Mouse (Mus musculus) heart, postnatal 0 days (tissue): ENCODE data around the gene Jam2. TPM values are rescaled to one million over a fixed set of nuclear protein-coding genes. Genes with fewer than 3 reads are reported as not detected.

Experiments
- ATAC-seq: fragments of 200-750 bp; cut with Nextera tagmentation; 2 replicates; pipeline ENCODE4 v1.8.0; 2017; ENCODE audit warnings: low read depth, moderate number of reproducible peaks, moderate library complexity; ENCODE audit not compliant: insufficient read depth
- DNase-seq: peaks from one replicate; pipeline ENCODE4 v3.0.0-alpha.2; 2016; ENCODE audit warnings: low spot score
- H3K27ac ChIP-seq: fragments of 300-500 bp; sonication (generic); 2 replicates; pipeline ENCODE4 v1.5.1; 2014; ENCODE audit warnings: low read depth, mild to moderate bottlenecking
- H3K27me3 ChIP-seq: fragments of 300-500 bp; sonication (generic); 2 replicates; pipeline ENCODE4 v1.6.1; 2014; ENCODE audit warnings: low read length, mixed read lengths; ENCODE audit not compliant: control insufficient read depth, insufficient read depth
- H3K36me3 ChIP-seq: fragments of 300-500 bp; sonication (generic); replicated peaks from 2 replicates; pipeline ENCODE4 v1.6.1; 2014; ENCODE audit warnings: low read length, mixed read lengths; ENCODE audit not compliant: control insufficient read depth, insufficient read depth
- H3K4me1 ChIP-seq: fragments of 300-500 bp; sonication (generic); 2 replicates; pipeline ENCODE4 v1.6.1; 2014; ENCODE audit warnings: antibody characterized with exemption; ENCODE audit not compliant: control insufficient read depth, insufficient read depth
- H3K4me2 ChIP-seq: fragments of 300-500 bp; sonication (generic); 2 replicates; pipeline ENCODE4 v1.6.1; 2014; ENCODE audit warnings: low read depth, mild to moderate bottlenecking, low read length, moderate library complexity
- H3K4me3 ChIP-seq: fragments of 300-500 bp; sonication (generic); 2 replicates; pipeline ENCODE4 v1.5.1; 2014; ENCODE audit warnings: low read depth, low read length
- H3K9ac ChIP-seq: fragments of 300-500 bp; sonication (generic); replicated peaks from 2 replicates; pipeline ENCODE4 v1.6.1; 2014; ENCODE audit warnings: low read depth, low read length, mixed read lengths
- H3K9me3 ChIP-seq: fragments of 300-500 bp; sonication (generic); replicated peaks from 2 replicates; pipeline ENCODE4 v1.6.1; 2016; ENCODE audit warnings: low read length; ENCODE audit not compliant: control insufficient read depth
- CTCF ChIP-seq: IDR thresholded peaks from 2 replicates; pipeline ENCODE4 v1.5.1; 2016; ENCODE audit warnings: antibody characterized with exemption, control low read depth, low read depth
- EP300 ChIP-seq: IDR thresholded peaks from 2 replicates; pipeline ENCODE4 v1.6.1; 2016; ENCODE audit warnings: antibody characterized with exemption, low read depth
- WGBS: fragments of 180-500 bp; shearing (Covaris S2); extraction: QIAGEN DNeasy Blood & Tissue Kit; methylation state at CpG from one replicate; pipeline ENCODE4 v1.1.7; 2014; 5-methylcytosine and 5-hydroxymethylcytosine counted together
- polyA plus RNA-seq: library from polyadenylated mRNA; unstranded; fragments of >200 nt; fragmentation: Nextera tagmentation; extraction: Ambion mirVana; gene quantifications from 2 replicates; pipeline ENCODE4 v1.2.1, GENCODE M21; 2015
- total RNA-seq: library from RNA; depleted of rRNA; stranded (reverse); fragments of >200 nt; gene quantifications from 2 replicates; pipeline ENCODE4 v1.2.3, GENCODE M21; 2014; ENCODE audit warnings: low replicate concordance

Jam2 gene
- total and polyA plus RNA-seq, 2 experiments from 2014 or later, result 17.4 to 28.0 TPM

GRCm38 (mm10) chr16:84744703-84745490 is 29.0 kb upstream of the Jam2 start:
- Histone ChIP-seq H3K27me3 (no peaks in the 10 kb centered on the region), H3K9me3 (no peaks in the 10 kb centered on the region), H3K36me3 (no peaks in the 10 kb centered on the region), H3K9ac (no peak overlapping the region), H3K4me1 (peaks cover 5% of the 10 kb centered on the region; the same call in 1 of the 2 replicates), H3K27ac (peak overlapping the region; percentile 46), H3K4me3 (peak overlapping the region; percentile 7; the same call in 1 of the 2 replicates), H3K4me2 (peak overlapping the region; percentile 33; the same call in 1 of the 2 replicates)
- WGBS, result 36% methylated on average over 10 of the region's 10 CpGs
- peak; percentile 69; the same call in 1 of the 2 replicates for ATAC-seq
- DNase-seq, result peak; percentile 52
- TF ChIP-seq EP300, result no peak
- no peak for TF ChIP-seq CTCF

DNA sequence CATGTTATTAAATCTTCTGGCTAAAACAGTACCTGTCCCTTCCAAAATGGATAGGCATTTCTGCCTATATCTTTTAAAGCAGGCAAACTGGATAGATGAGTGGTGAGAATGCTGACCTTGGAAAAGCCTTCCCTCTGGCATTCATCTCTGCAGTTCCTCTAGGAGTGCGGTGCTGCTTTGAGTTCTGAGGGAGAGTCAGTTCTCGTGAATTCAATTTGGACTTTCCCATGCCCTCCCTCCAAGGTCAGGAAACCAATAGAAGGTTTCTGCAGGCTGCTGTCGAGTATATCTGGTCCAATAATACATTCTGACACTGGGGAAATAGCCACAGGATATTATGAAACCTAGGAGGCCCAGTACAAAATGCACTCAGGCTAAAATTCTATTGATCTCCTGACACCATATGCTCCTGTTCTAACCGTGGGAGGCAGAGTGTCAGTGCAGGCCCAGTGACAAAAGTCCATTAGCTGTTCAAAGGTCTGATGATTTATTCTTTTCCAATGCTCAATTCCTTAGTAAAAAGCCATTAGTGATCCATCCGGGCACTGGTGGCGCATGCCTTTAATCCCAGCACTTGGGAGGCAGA is 28.1 kb upstream of the Jam2 start:
- Histone ChIP-seq H3K9ac (no peak overlapping the region), H3K4me2 (no peak overlapping the region), H3K9me3 (no peaks in the 10 kb centered on the region), H3K27me3 (no peaks in the 10 kb centered on the region), H3K27ac (no peak overlapping the region; the same call in 1 of the 2 replicates), H3K36me3 (no peaks in the 10 kb centered on the region), H3K4me1 (peaks cover 5% of the 10 kb centered on the region; the same call in 1 of the 2 replicates), H3K4me3 (no peak overlapping the region)
- no peak for DNase-seq
- no peak for ATAC-seq
- no peak for TF ChIP-seq EP300
- TF ChIP-seq CTCF, result no peak
- WGBS, result 67% methylated on average over 6 of the region's 6 CpGs

- H3K27ac ChIP-seq, result no peak overlapping the region
- DNase-seq, result no peak
- no peak overlapping the region for H3K9ac ChIP-seq
- H3K27me3 ChIP-seq, result no peaks in the 10 kb centered on the region
- TF ChIP-seq CTCF (no peak), EP300 (no peak)
- H3K4me3 ChIP-seq, result no peak overlapping the region
- 75% methylated on average over 8 of the region's 8 CpGs for WGBS
- H3K4me2 ChIP-seq, result no peak overlapping the region
- H3K4me1 ChIP-seq, result no peaks in the 10 kb centered on the region
- ATAC-seq, result no peak
- H3K9me3 ChIP-seq, result no peaks in the 10 kb centered on the region
- no peaks in the 10 kb centered on the region for H3K36me3 ChIP-seq
Observed at GRCm38 (mm10) chr16:84767956-84768355, 6.0 kb upstream of the Jam2 start.

DNA sequence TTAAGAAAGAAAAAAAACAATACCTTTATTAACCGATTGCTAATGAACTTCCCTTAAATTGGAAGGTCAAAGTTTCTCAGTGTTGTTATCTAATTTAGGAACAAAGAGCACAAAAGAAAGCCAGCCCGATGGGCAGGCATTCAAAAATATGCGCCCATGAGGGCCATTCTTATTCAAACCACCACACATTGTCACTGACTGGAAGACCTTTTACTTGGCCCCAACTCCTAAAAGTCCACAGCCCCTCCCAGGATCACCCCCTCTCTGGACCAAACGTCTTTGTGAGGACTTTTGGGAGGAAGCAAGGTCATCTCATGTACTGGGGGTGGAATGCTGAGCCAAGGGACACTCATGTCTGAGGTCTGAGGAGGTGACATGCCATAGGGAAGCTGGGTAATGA is 4.7 kb upstream of the Jam2 start:
- TF ChIP-seq EP300, result no peak
- TF ChIP-seq CTCF, result no peak
- Histone ChIP-seq H3K36me3 (no peaks in the 10 kb centered on the region), H3K4me2 (no peak overlapping the region), H3K9me3 (no peaks in the 10 kb centered on the region), H3K4me1 (peaks cover 4% of the 10 kb centered on the region; the same call in 1 of the 2 replicates), H3K9ac (no peak overlapping the region), H3K27ac (no peak overlapping the region), H3K4me3 (no peak overlapping the region), H3K27me3 (no peaks in the 10 kb centered on the region)
- DNase-seq, result no peak
- 60% methylated on average over 4 of the region's 4 CpGs for WGBS
- no peak for ATAC-seq

DNA sequence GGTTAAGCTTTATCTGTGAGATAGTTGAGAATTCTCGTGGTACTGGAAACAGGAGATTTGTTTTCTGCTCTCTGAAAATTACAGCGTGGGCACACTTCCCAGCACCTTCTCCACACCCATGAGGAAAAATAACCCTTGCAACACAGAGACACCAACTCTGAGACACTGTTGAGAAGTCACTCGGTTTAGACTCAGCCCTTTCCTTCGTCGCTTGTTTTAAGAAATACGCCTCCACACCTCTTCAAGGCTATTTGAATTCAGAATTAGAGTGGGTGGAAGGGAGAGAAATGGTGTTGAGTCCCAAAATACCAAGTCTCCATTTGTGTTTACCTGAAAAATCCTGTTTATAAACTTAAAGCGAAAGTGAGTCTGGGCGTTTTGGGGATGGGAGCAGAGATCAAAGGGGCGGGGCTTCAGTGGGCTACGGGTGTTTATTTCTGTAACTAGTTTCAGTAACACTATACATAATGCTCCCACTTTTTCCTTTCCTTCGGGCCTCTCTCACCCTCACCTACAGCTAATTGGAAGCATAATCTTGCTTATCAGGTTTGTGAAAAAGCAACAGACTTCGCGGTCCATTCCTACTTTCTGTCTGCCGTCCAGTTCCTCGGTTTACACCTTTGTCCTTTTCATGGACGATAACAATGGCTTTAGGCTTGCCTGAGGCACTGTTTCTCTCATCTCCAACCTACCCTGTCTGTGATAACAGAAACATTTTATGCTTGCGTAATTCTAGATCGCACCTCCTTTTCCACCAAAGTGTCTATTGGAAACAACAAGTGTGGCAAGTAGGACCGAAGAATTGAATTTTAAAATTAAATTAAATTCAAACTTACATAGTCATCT is 4.1 kb upstream of the Jam2 start:
- DNase-seq, result no peak
- no peak overlapping the region for H3K4me3 ChIP-seq

More for the DNA sequence above, 4.1 kb upstream of the Jam2 start:
- Histone ChIP-seq H3K4me1 (peaks cover 5% of the 10 kb centered on the region; the same call in 1 of the 2 replicates), H3K36me3 (no peaks in the 10 kb centered on the region), H3K27ac (no peak overlapping the region), H3K4me2 (no peak overlapping the region), H3K9ac (no peak overlapping the region), H3K9me3 (no peaks in the 10 kb centered on the region), H3K27me3 (no peaks in the 10 kb centered on the region)
- no peak for TF ChIP-seq EP300
- TF ChIP-seq CTCF, result no peak
- ATAC-seq, result no peak
- WGBS, result 78% methylated on average over 19 of the region's 19 CpGs
